Mouse (Mus musculus): ENCODE results near the gene Mcoln3. TPM values are rescaled to one million over a fixed set of nuclear protein-coding genes. Genes with fewer than 3 reads are reported as not detected.

Mcoln3 gene
- polyA plus RNA-seq, 1 experiment from 2014 or later: 0.18 TPM

DNA sequence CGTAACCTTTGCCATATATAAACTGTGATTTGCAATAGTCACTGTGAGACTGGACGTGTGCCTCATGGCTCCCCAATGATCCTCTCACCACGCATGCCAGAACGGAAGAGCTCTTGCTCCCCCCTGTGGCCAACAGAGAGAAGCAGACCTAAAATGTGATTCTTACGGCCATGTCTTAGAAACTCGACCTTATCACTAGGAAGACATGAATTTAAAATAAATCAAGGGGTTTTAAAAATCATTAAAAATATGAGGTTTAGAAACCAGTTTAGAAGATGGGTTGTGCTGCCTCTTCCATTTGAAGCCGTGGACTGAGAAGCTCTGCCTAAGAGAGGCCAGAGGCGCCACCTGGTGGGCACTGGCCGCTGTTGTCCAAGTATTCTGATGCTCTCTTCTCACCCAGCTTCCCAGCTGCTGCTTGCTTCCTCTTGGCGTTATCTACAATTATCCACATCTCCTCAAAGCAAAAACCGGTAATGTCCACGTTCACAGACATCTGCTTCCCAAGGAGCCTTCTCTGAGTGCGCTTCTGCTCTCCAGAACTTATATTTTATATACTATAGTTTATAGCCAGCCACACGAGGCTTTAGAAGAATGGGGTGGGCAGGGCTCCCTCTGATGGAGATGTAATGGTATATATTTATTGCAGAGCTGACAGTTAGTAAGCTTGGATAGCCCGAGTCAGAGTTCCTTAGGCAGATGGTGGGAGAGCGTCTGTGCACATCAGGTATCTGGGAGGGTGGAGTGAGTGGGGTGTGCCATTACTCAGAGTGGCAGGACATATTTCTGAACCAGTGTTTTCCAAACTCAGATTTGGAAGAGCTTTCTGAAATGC is 60.7 kb downstream of the Mcoln3 start:
- ATAC-seq: peak; percentile 90

GRCm38 (mm10) chr3:146180341-146180740 is 63.1 kb downstream of the Mcoln3 start:
- Histone ChIP-seq H3K36me3 (ENCODE audit: control insufficient read depth, insufficient read depth) (no peaks in the 10 kb centered on the region), H3K9me3 (ENCODE audit: control insufficient read depth, low read length) (no peaks in the 10 kb centered on the region), H3K4me3 (replicated peaks; ENCODE audit: low read length) (no peak overlapping the region), H3K27ac (ENCODE audit: low read length) (no peak overlapping the region), H3K4me1 (replicated peaks; ENCODE audit: control insufficient read depth, insufficient read depth, low read length) (peaks cover 7% of the 10 kb centered on the region), H3K27me3 (replicated peaks; ENCODE audit: control insufficient read depth, insufficient read depth, low read length) (no peaks in the 10 kb centered on the region; the same call in 1 of the 2 replicates), H3K4me2 (ENCODE audit: low read length) (no peak overlapping the region), H3K9ac (replicated peaks; ENCODE audit: low read depth, low read length) (no peak overlapping the region)
- ATAC-seq: no peak
- WGBS: 35% methylated on average over 2 of the region's 2 CpGs

More for the DNA sequence above, 60.7 kb downstream of the Mcoln3 start:
- Histone ChIP-seq H3K4me2 (ENCODE audit: low read length) (peak overlapping the region; percentile 58), H3K9ac (replicated peaks; ENCODE audit: low read depth, low read length) (peak overlapping the region; percentile 51; the same call in 1 of the 2 replicates), H3K4me3 (replicated peaks; ENCODE audit: low read length) (peak overlapping the region; percentile 39), H3K9me3 (ENCODE audit: control insufficient read depth, low read length) (no peaks in the 10 kb centered on the region), H3K36me3 (ENCODE audit: control insufficient read depth, insufficient read depth) (no peaks in the 10 kb centered on the region), H3K27me3 (replicated peaks; ENCODE audit: control insufficient read depth, insufficient read depth, low read length) (no peaks in the 10 kb centered on the region; the same call in 1 of the 2 replicates), H3K4me1 (replicated peaks; ENCODE audit: control insufficient read depth, insufficient read depth, low read length) (peaks cover 4% of the 10 kb centered on the region; the same call in 1 of the 2 replicates), H3K27ac (ENCODE audit: low read length) (no peak overlapping the region)
- WGBS: 4% methylated on average over 16 of the region's 16 CpGs

DNA sequence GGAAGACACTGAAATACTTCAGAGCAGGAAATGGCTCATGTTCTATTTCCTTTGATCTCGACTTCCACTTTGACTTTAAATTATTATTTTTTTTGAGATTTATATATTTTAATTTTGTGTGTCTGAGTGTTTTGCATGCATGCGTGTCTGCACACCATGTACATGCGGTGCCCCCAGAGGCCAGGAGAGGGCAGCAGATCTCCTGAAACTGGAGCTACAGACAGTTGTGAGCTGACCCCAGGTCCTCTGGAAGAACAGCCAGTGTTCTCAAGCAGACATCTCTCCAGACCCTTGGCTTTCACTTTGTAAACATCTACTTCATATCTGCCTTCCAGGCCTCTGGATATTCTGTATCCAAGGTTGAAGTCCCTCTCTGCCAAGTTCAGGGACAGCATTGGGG is 63.7 kb downstream of the Mcoln3 start:
- H3K27ac ChIP-seq (ENCODE audit: low read length): no peak overlapping the region
- no peaks in the 10 kb centered on the region; the same call in 1 of the 2 replicates for H3K27me3 ChIP-seq (replicated peaks; ENCODE audit: control insufficient read depth, insufficient read depth, low read length)
- WGBS: 29% methylated on average over 3 of the region's 3 CpGs
- H3K9me3 ChIP-seq (ENCODE audit: control insufficient read depth, low read length): no peaks in the 10 kb centered on the region
- H3K9ac ChIP-seq (replicated peaks; ENCODE audit: low read depth, low read length): no peak overlapping the region
- H3K36me3 ChIP-seq (ENCODE audit: control insufficient read depth, insufficient read depth): no peaks in the 10 kb centered on the region
- peaks cover 7% of the 10 kb centered on the region for H3K4me1 ChIP-seq (replicated peaks; ENCODE audit: control insufficient read depth, insufficient read depth, low read length)
- no peak overlapping the region for H3K4me2 ChIP-seq (ENCODE audit: low read length)
- no peak for ATAC-seq
- H3K4me3 ChIP-seq (replicated peaks; ENCODE audit: low read length): no peak overlapping the region

DNA sequence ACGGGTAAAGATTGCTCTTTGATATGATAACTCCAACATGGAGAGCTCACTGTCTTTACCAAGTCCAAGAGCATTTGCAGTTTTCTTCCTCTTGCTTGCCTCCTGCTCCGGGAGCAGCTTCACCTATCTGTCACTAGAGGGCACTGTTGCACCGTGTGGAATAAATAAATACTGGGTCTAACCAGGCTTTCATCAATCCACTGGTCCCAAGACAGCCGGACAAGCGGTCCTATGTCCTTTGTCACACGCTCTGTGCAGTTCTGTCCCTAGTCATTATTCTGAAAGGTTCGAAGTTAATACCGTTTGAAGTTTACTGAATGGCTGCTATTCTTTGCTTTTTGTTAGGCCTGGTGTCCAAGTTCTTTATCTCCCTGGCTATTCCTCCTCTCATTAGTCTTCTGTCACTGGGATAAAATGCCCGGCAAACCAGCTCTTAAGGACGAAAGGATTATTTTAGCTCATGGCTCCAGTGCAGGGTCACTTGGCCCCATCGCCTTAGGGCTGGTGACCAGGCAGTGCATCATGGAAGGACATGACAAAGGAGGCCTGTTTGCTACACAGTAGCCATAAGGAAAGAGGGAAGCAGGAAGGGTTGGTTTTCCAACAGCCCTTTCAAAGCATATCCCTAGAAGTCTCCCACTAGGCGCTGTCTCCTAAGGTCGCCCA is 67.9 kb downstream of the Mcoln3 start:
- H3K27me3 ChIP-seq (replicated peaks; ENCODE audit: control insufficient read depth, insufficient read depth, low read length): no peaks in the 10 kb centered on the region; the same call in 1 of the 2 replicates

GRCm38 (mm10) chr3:146186033-146186432 is 68.8 kb downstream of the Mcoln3 start:
- no peak overlapping the region for H3K4me2 ChIP-seq (ENCODE audit: low read length)
- no peak overlapping the region for H3K9ac ChIP-seq (replicated peaks; ENCODE audit: low read depth, low read length)
- 81% methylated on average over 10 of the region's 10 CpGs for WGBS
- no peak for ATAC-seq
- H3K9me3 ChIP-seq (ENCODE audit: control insufficient read depth, low read length): no peaks in the 10 kb centered on the region
- no peaks in the 10 kb centered on the region; the same call in 1 of the 2 replicates for H3K27me3 ChIP-seq (replicated peaks; ENCODE audit: control insufficient read depth, insufficient read depth, low read length)
- no peak overlapping the region for H3K27ac ChIP-seq (ENCODE audit: low read length)
- H3K4me3 ChIP-seq (replicated peaks; ENCODE audit: low read length): no peak overlapping the region
- H3K4me1 ChIP-seq (replicated peaks; ENCODE audit: control insufficient read depth, insufficient read depth, low read length): peaks cover 3% of the 10 kb centered on the region; the same call in 1 of the 2 replicates
- H3K36me3 ChIP-seq (ENCODE audit: control insufficient read depth, insufficient read depth): no peaks in the 10 kb centered on the region

More for the DNA sequence above, 67.9 kb downstream of the Mcoln3 start:
- Histone ChIP-seq H3K9ac (replicated peaks; ENCODE audit: low read depth, low read length) (no peak overlapping the region), H3K9me3 (ENCODE audit: control insufficient read depth, low read length) (no peaks in the 10 kb centered on the region), H3K4me3 (replicated peaks; ENCODE audit: low read length) (no peak overlapping the region), H3K36me3 (ENCODE audit: control insufficient read depth, insufficient read depth) (no peaks in the 10 kb centered on the region), H3K27ac (ENCODE audit: low read length) (no peak overlapping the region), H3K4me2 (ENCODE audit: low read length) (no peak overlapping the region; the same call in 1 of the 2 replicates), H3K4me1 (replicated peaks; ENCODE audit: control insufficient read depth, insufficient read depth, low read length) (peaks cover 3% of the 10 kb centered on the region; the same call in 1 of the 2 replicates)
- ATAC-seq: peak; percentile 82
- 20% methylated on average over 13 of the region's 13 CpGs for WGBS

- Histone ChIP-seq H3K9me3 (ENCODE audit: control insufficient read depth, low read length) (no peaks in the 10 kb centered on the region), H3K9ac (replicated peaks; ENCODE audit: low read depth, low read length) (no peak overlapping the region), H3K27me3 (replicated peaks; ENCODE audit: control insufficient read depth, insufficient read depth, low read length) (no peaks in the 10 kb centered on the region), H3K4me1 (replicated peaks; ENCODE audit: control insufficient read depth, insufficient read depth, low read length) (peaks cover 3% of the 10 kb centered on the region; the same call in 1 of the 2 replicates), H3K4me2 (ENCODE audit: low read length) (no peak overlapping the region), H3K4me3 (replicated peaks; ENCODE audit: low read length) (no peak overlapping the region), H3K36me3 (ENCODE audit: control insufficient read depth, insufficient read depth) (no peaks in the 10 kb centered on the region), H3K27ac (ENCODE audit: low read length) (no peak overlapping the region)
- no peak for ATAC-seq
- 62% methylated on average over 10 of the region's 10 CpGs for WGBS
These were observed 72.7 kb downstream of the Mcoln3 start for GRCm38 (mm10) chr3:146189933-146190332.

Other genes starting within 250 kb of the Mcoln3 start
- gene Bcl10, start 194.6 kb upstream of the Mcoln3 start, polyA plus RNA-seq (2015; fragmentation: Nextera tagmentation; extraction: Ambion mirVana): 38.6 and 49.2 TPM in 2 replicates
- 75.8 and 81.0 TPM in 2 replicates for gene 2410004B18Rik, start 179.4 kb upstream of the Mcoln3 start, polyA plus RNA-seq (2015; fragmentation: Nextera tagmentation; extraction: Ambion mirVana)
- 0.61 and 0.82 TPM in 2 replicates for gene Syde2, start 129.6 kb upstream of the Mcoln3 start, polyA plus RNA-seq (2015; fragmentation: Nextera tagmentation; extraction: Ambion mirVana)
- 0.62 and 0.92 TPM in 2 replicates for gene Wdr63, start 9.3 kb upstream of the Mcoln3 start, polyA plus RNA-seq (2015; fragmentation: Nextera tagmentation; extraction: Ambion mirVana)
- 0.10 TPM in 1 of 2 replicates, not detected in the other for gene Mcoln2, start 32.4 kb downstream of the Mcoln3 start, polyA plus RNA-seq (2015; fragmentation: Nextera tagmentation; extraction: Ambion mirVana)
- gene Lpar3, start 103.5 kb downstream of the Mcoln3 start, polyA plus RNA-seq (2015; fragmentation: Nextera tagmentation; extraction: Ambion mirVana): 0.30 and 0.35 TPM in 2 replicates

All from forebrain, embryonic 16.5 days (tissue).